Mouse (Mus musculus): Measurements from ENCODE around the gene Adra2a. TPM values are rescaled to one million over a fixed set of nuclear protein-coding genes. Genes with fewer than 3 reads are reported as not detected.

Adra2a gene
- total RNA-seq (2015; ENCODE audit: low replicate concordance) (not detected in 2 replicates), total RNA-seq (2017; ENCODE audit: low replicate concordance) (0.34 TPM in 1 of 2 replicates, not detected in the other)

- no peak for ATAC-seq (replicated peaks; ENCODE audit: low FRiP score, poor library complexity, severe bottlenecking)
Observed at GRCm38 (mm10) chr19:54043851-54044250, at the start of gene Adra2a. Adra2a (plus strand) TSS chr19:54044151.

GRCm38 (mm10) chr19:53994276-53994675 lies 49.7 kb upstream of the Adra2a start:
- ATAC-seq (replicated peaks; ENCODE audit: low FRiP score, poor library complexity, severe bottlenecking): no peak

GRCm38 (mm10) chr19:54010973-54011372 lies 33.0 kb upstream of the Adra2a start:
- ATAC-seq (replicated peaks; ENCODE audit: low FRiP score, poor library complexity, severe bottlenecking): no peak

- no peak for ATAC-seq (replicated peaks; ENCODE audit: low FRiP score, poor library complexity, severe bottlenecking)
Observed at GRCm38 (mm10) chr19:54014999-54015398, 29.0 kb upstream of the Adra2a start.

DNA sequence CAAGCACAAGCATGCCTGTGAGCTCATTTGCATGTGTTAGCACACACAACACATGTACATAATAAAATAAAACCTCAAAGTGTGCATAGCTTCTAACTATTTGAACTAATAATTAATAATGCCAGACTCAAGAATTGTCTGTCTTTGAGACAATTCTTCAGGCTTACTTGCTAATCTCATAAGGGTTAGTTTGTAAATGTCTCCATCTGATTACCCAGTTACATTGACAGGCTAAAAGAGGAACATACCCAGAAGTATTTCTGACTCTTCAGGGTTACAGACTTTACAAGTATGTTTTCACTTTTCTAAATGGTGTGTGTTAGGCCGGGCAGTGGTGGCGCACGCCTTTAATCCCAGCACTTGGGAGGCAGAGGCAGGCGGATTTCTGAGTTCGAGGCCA lies 28.4 kb upstream of the Adra2a start:
- no peak for ATAC-seq (replicated peaks; ENCODE audit: low FRiP score, poor library complexity, severe bottlenecking)

DNA sequence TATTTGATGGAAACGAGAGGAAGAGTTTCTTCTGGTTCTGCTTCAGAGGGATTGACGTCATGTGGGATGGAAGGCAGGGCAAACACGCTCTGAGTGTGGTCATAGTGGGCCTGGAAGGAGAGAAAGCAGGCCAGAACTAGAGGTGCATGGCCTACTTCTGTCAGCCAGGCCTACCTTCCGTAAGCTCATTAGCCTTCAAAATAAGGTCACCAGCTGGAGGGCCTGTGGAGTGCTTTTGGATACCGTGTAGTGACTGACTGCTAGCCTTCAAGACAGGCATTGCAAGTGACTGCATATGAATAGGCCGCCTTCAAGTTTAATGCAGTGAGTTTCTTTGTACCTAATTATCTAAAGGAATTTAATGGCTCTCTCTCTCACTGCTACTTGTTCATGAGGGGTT lies 8.9 kb upstream of the Adra2a start:
- ATAC-seq (replicated peaks; ENCODE audit: low FRiP score, poor library complexity, severe bottlenecking): no peak

DNA sequence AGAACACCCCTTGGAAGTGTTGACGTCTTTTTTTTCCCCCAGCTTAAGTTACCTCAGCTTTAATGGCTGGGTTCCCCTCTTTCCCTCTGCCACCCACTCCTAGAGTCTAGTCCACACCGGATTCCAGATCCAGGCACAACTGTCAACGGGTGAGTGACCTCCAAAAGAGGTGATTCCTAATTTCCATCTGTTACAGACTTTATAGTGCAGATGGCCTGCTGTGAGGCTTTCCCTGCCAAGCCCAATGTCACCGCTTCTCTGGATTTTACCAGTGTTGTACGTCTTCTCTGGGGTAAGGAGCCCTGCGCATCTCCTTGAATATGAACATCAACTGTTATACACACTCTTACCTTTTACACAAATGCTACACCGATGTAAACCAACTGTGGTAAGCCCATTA lies 4.5 kb upstream of the Adra2a start:
- ATAC-seq (replicated peaks; ENCODE audit: low FRiP score, poor library complexity, severe bottlenecking): no peak

- no peak for ATAC-seq (replicated peaks; ENCODE audit: low FRiP score, poor library complexity, severe bottlenecking)
Observed at GRCm38 (mm10) chr19:54040356-54041028, 3.5 kb upstream of the Adra2a start.

DNA sequence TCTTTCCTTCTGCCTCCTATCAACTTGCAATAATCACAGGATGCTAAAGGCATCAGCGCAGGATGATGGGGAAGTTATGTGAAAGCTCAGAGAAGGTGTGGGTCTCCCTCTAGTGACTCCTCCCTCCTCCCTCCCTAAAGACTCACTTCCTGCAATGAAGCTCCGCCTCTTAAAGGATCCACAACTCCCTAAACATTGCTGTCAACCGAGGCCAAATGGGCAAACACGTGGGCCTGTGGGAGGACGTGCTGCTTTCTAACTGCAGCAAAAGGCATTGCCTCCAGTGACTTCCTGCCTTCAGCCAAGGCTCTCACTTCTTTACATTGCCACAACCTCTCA lies 3.0 kb upstream of the Adra2a start:
- ATAC-seq (replicated peaks; ENCODE audit: low FRiP score, poor library complexity, severe bottlenecking): no peak

- ATAC-seq (replicated peaks; ENCODE audit: low FRiP score, poor library complexity, severe bottlenecking): no peak
Observed at GRCm38 (mm10) chr19:54044507-54045371, 788 bp downstream of the Adra2a start.

- no peak for ATAC-seq (replicated peaks; ENCODE audit: low FRiP score, poor library complexity, severe bottlenecking)
Observed at GRCm38 (mm10) chr19:54045412-54045811, 1.5 kb downstream of the Adra2a start.

GRCm38 (mm10) chr19:54045931-54046683 lies 2.2 kb downstream of the Adra2a start:
- ATAC-seq (replicated peaks; ENCODE audit: low FRiP score, poor library complexity, severe bottlenecking): no peak

DNA sequence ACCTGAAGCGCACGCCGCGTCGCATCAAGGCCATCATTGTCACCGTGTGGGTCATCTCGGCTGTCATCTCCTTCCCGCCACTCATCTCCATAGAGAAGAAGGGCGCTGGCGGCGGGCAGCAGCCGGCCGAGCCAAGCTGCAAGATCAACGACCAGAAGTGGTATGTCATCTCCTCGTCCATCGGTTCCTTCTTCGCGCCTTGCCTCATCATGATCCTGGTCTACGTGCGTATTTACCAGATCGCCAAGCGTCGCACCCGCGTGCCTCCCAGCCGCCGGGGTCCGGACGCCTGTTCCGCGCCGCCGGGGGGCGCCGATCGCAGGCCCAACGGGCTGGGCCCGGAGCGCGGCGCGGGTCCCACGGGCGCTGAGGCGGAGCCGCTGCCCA lies 2.7 kb downstream of the Adra2a start:
- no peak for ATAC-seq (replicated peaks; ENCODE audit: low FRiP score, poor library complexity, severe bottlenecking)

DNA sequence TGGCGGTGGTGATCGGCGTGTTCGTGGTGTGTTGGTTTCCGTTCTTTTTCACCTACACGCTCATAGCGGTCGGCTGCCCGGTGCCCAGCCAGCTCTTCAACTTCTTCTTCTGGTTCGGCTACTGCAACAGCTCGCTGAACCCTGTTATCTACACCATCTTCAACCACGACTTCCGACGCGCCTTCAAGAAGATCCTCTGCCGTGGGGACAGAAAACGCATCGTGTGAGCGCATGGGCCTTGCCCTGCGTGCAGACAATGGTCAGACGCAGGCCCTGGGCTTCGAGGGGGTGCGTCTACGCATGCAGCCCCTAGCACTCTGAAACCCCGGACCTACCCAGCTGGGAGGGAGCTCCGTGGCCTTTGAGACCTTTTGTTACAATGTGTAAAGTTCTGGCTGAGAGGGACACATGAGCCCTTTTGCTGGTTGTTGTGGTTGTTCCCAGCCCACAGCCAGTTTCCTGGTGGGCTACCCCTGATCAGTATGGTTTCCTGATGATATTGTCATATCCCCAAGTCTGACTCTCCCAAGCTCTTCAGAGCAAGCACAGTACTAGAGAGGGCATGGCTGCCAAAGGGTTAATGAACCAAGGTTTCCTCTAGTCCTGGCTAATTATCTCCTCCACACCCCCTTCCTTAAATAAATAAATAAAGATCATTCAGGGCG lies 3.6 kb downstream of the Adra2a start:
- no peak for ATAC-seq (replicated peaks; ENCODE audit: low FRiP score, poor library complexity, severe bottlenecking)

- ATAC-seq (replicated peaks; ENCODE audit: low FRiP score, poor library complexity, severe bottlenecking): no peak
Observed at GRCm38 (mm10) chr19:54048161-54048885, 4.4 kb downstream of the Adra2a start.

- ATAC-seq (replicated peaks; ENCODE audit: low FRiP score, poor library complexity, severe bottlenecking): no peak
Observed at GRCm38 (mm10) chr19:54051651-54052050, 7.7 kb downstream of the Adra2a start.

DNA sequence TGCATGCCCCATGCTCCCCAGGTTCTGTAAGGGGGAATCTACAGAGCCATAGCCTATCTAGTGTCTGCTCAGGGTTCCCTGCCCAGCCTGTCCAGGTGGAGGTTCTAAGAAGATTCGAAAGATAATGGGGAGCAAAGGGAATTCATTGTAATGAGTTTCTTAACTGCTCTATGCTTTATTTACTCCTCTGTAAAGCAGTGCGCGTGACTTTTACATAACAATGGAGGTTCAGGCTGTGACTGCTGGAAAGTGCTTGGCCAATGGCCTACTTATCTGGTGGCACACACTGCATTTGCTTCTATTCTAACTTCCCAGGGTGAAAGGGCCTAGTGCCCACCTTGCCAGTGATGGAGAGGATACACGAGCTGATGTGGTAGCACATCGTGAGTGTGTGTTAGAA lies 11.9 kb downstream of the Adra2a start:
- no peak for ATAC-seq (replicated peaks; ENCODE audit: low FRiP score, poor library complexity, severe bottlenecking)

DNA sequence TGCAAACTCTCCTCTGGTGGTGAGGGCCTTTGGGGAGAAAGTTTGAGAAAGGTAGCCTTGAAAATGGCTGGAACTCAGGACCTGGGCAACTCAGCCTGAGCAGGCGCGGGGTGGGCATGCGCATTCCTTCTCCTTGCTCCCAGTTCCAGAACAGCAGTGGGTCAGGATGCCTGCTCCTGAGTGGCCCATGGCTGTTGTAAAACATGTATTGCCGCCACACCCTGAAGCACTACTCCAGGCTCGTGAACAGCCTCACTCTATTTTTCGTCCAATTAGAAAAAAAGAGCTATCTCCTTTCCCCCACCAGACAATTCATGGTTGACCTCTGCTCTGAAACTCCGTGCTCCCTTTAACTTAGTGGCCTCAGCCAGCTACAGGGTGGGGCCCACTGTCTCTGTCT lies 24.5 kb downstream of the Adra2a start:
- no peak for ATAC-seq (replicated peaks; ENCODE audit: low FRiP score, poor library complexity, severe bottlenecking)

- no peak for ATAC-seq (replicated peaks; ENCODE audit: low FRiP score, poor library complexity, severe bottlenecking)
Observed at GRCm38 (mm10) chr19:54070521-54070920, 26.6 kb downstream of the Adra2a start.

Data from erythroblast, adult 5-6 weeks (primary cell).